Mouse (Mus musculus) liver, embryonic 14.5 days (tissue): Measurements from ENCODE around the gene Fmnl2.

Source experiments
- CTCF ChIP-seq: IDR thresholded peaks from 2 replicates; pipeline ENCODE4 v1.5.1; 2016; ENCODE audit warnings: antibody characterized with exemption, low read depth, control low read depth
- EP300 ChIP-seq: IDR thresholded peaks from 2 replicates; pipeline ENCODE4 v1.6.1; 2016; ENCODE audit warnings: antibody characterized with exemption, low read depth

DNA sequence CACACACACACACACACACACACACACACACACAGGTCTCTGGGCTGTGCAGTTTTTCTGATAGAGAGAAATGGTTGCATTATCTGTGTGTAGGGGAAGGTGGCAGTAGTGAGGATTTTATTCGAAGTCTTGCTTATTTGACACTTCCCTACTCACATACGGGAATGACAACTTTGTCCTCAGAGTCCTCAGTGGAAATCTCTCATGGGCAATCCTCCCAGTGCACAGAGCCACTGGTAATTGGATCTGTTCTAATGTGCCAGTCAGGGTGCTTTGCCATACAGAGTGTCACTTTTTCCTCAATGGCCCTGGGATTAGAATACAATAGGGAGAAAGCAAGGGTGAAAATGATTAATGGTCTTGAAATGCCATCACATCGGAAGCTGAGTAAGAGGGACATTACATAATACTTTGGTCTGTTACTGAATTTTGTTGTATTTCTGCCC is 141.9 kb downstream of the Fmnl2 start:
- TF ChIP-seq CTCF (no peak), EP300 (no peak)
